Mouse (Mus musculus) liver, adult 2 months (tissue): Measurements from ENCODE around the gene Tmco1.

Source experiments
- CTCF ChIP-seq: fragments of 200-500 bp; IDR thresholded peaks from 2 replicates; pipeline ENCODE4 v1.5.1; 2011; ENCODE audit warnings: low read depth, low read length, control low read depth
- POLR2A ChIP-seq: fragments of 200-500 bp; IDR thresholded peaks from 2 replicates; pipeline ENCODE4 v1.6.1; 2011; ENCODE audit warnings: low read length, control low read depth; ENCODE audit not compliant: insufficient read depth; ENCODE audit errors: extremely low read depth

DNA sequence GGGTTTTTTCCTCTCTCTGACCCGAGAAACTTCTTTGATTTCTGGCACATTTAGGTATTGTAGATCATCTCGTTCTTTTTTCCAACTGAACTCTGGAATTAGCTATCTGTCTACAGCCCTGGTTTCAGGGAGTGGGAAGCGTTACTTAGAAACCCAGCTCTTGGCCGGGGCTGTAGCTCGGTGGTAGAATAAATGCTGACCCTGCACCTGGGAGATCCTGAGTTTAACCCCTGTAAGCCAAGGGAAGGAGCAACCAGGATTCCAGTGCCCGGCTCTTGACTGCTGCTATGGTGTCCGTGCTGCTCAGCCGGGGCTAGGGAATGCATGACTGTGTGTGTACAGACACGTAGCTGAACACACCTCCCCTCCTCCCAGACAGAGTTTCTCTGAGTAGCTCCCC is 50.6 kb downstream of the Tmco1 start:
- TF ChIP-seq CTCF (no peak), POLR2A (no peak)
